Mouse (Mus musculus) limb, embryonic 13.5 days (tissue): ENCODE results near the gene Lgals9. TPM values are rescaled to one million over a fixed set of nuclear protein-coding genes. Genes with fewer than 3 reads are reported as not detected.

Experiments used
- ATAC-seq: fragments of 200-750 bp; cut with Nextera tagmentation; 2 replicates; pipeline ENCODE4 v1.8.0; 2017; ENCODE audit warnings: low read depth, moderate number of reproducible peaks, moderate TSS enrichment; ENCODE audit not compliant: low FRiP score
- H3K27ac ChIP-seq: fragments of 300-500 bp; sonication (generic); 2 replicates; pipeline ENCODE4 v1.5.1; 2015; ENCODE audit warnings: inconsistent platforms, mild to moderate bottlenecking, moderate library complexity
- H3K27me3 ChIP-seq: fragments of 300-500 bp; sonication (generic); 2 replicates; pipeline ENCODE4 v1.6.1; 2015; ENCODE audit warnings: mild to moderate bottlenecking, inconsistent platforms
- H3K36me3 ChIP-seq: fragments of 300-500 bp; sonication (generic); 2 replicates; pipeline ENCODE4 v1.6.1; 2015; ENCODE audit warnings: inconsistent platforms, mild to moderate bottlenecking, moderate library complexity
- H3K4me1 ChIP-seq: fragments of 300-500 bp; sonication (generic); 2 replicates; pipeline ENCODE4 v1.6.1; 2015; ENCODE audit warnings: inconsistent platforms
- H3K4me2 ChIP-seq: fragments of 300-500 bp; sonication (generic); replicated peaks from 2 replicates; pipeline ENCODE4 v1.6.1; 2015; ENCODE audit warnings: inconsistent platforms, mild to moderate bottlenecking, moderate library complexity
- H3K4me3 ChIP-seq: fragments of 300-500 bp; sonication (generic); 2 replicates; pipeline ENCODE4 v1.5.1; 2015; ENCODE audit warnings: moderate library complexity, mild to moderate bottlenecking, inconsistent platforms
- H3K9ac ChIP-seq: fragments of 300-500 bp; sonication (generic); 2 replicates; pipeline ENCODE4 v1.6.1; 2015; ENCODE audit warnings: mild to moderate bottlenecking, inconsistent platforms
- H3K9me3 ChIP-seq: fragments of 300-500 bp; sonication (generic); 2 replicates; pipeline ENCODE4 v1.6.1; 2016; ENCODE audit warnings: inconsistent platforms
- WGBS: fragments of 180-500 bp; shearing (Covaris S2); methylation state at CpG from one replicate; pipeline ENCODE4 v1.1.7; 2015; 5-methylcytosine and 5-hydroxymethylcytosine counted together
- polyA plus RNA-seq: library from polyadenylated mRNA; unstranded; fragments of >200 nt; fragmentation: Nextera tagmentation; extraction: Ambion mirVana; gene quantifications from 2 replicates; pipeline ENCODE4 v1.2.1, GENCODE M21; 2015

The Lgals9 gene
- polyA plus RNA-seq, 1 experiment from 2014 or later = 16.6 TPM

GRCm38 (mm10) chr11:78967371-78967770 is 17.4 kb downstream of the Lgals9 start:
- Histone ChIP-seq H3K4me2 (no peak overlapping the region), H3K36me3 (no peaks in the 10 kb centered on the region), H3K27me3 (no peaks in the 10 kb centered on the region), H3K9me3 (no peaks in the 10 kb centered on the region), H3K27ac (no peak overlapping the region), H3K4me1 (peaks cover 5% of the 10 kb centered on the region), H3K4me3 (no peak overlapping the region), H3K9ac (no peak overlapping the region)
- 25% methylated on average over 4 of the region's 4 CpGs for WGBS
- ATAC-seq = no peak

GRCm38 (mm10) chr11:78961221-78961620 is 23.5 kb downstream of the Lgals9 start:
- 77% methylated on average over 5 of the region's 5 CpGs for WGBS
- H3K9ac ChIP-seq = no peak overlapping the region
- no peak overlapping the region for H3K4me3 ChIP-seq
- no peak for ATAC-seq
- peaks cover 4% of the 10 kb centered on the region; the same call in 1 of the 2 replicates for H3K27me3 ChIP-seq
- no peaks in the 10 kb centered on the region for H3K36me3 ChIP-seq
- no peaks in the 10 kb centered on the region for H3K9me3 ChIP-seq
- H3K27ac ChIP-seq = no peak overlapping the region
- no peak overlapping the region for H3K4me2 ChIP-seq
- H3K4me1 ChIP-seq = no peaks in the 10 kb centered on the region

- Histone ChIP-seq H3K4me2 (no peak overlapping the region), H3K9me3 (no peaks in the 10 kb centered on the region), H3K4me3 (no peak overlapping the region), H3K36me3 (no peaks in the 10 kb centered on the region), H3K27ac (no peak overlapping the region), H3K9ac (no peak overlapping the region), H3K4me1 (no peaks in the 10 kb centered on the region), H3K27me3 (peaks cover 4% of the 10 kb centered on the region; the same call in 1 of the 2 replicates)
- ATAC-seq = no peak
- 59% methylated on average over 5 of the region's 5 CpGs for WGBS
Measured at GRCm38 (mm10) chr11:78959841-78960520, 24.8 kb downstream of the Lgals9 start.

- no peak overlapping the region for H3K4me3 ChIP-seq
- no peak for ATAC-seq
- no peak overlapping the region for H3K9ac ChIP-seq
- H3K36me3 ChIP-seq = no peaks in the 10 kb centered on the region
- H3K27me3 ChIP-seq = peaks cover 6% of the 10 kb centered on the region; the same call in 1 of the 2 replicates
- no peaks in the 10 kb centered on the region for H3K9me3 ChIP-seq
- WGBS = 71% methylated on average over 8 of the region's 8 CpGs
- H3K4me1 ChIP-seq = no peaks in the 10 kb centered on the region
- no peak overlapping the region for H3K4me2 ChIP-seq
- no peak overlapping the region for H3K27ac ChIP-seq
Measured at GRCm38 (mm10) chr11:78959367-78959766, 25.4 kb downstream of the Lgals9 start.

GRCm38 (mm10) chr11:78956260-78956659 is 28.5 kb downstream of the Lgals9 start:
- H3K27ac ChIP-seq = no peak overlapping the region
- no peaks in the 10 kb centered on the region for H3K36me3 ChIP-seq
- no peak overlapping the region for H3K9ac ChIP-seq
- no peak overlapping the region for H3K4me2 ChIP-seq
- H3K4me1 ChIP-seq = peaks cover 5% of the 10 kb centered on the region; the same call in 1 of the 2 replicates
- H3K4me3 ChIP-seq = no peak overlapping the region
- peaks cover 29% of the 10 kb centered on the region for H3K27me3 ChIP-seq
- no peaks in the 10 kb centered on the region for H3K9me3 ChIP-seq
- WGBS = 6% methylated on average over 7 of the region's 7 CpGs
- ATAC-seq = no peak

GRCm38 (mm10) chr11:78952467-78952866 is 32.3 kb downstream of the Lgals9 start:
- Histone ChIP-seq H3K9ac (no peak overlapping the region), H3K4me3 (peak overlapping the region; percentile 15; the same call in 1 of the 2 replicates), H3K4me1 (peaks cover 5% of the 10 kb centered on the region; the same call in 1 of the 2 replicates), H3K27me3 (peaks cover 29% of the 10 kb centered on the region), H3K9me3 (no peaks in the 10 kb centered on the region), H3K4me2 (peak overlapping the region; percentile 50), H3K36me3 (no peaks in the 10 kb centered on the region), H3K27ac (no peak overlapping the region)
- no peak for ATAC-seq
- WGBS = 7% methylated on average over 17 of the region's 17 CpGs

GRCm38 (mm10) chr11:78950365-78950764 is 34.4 kb downstream of the Lgals9 start:
- WGBS = 69% methylated on average over 8 of the region's 8 CpGs

GRCm38 (mm10) chr11:78943083-78943482 is 41.7 kb downstream of the Lgals9 start:
- no peaks in the 10 kb centered on the region for H3K36me3 ChIP-seq
- no peak for ATAC-seq
- H3K9me3 ChIP-seq = no peaks in the 10 kb centered on the region
- H3K4me1 ChIP-seq = no peaks in the 10 kb centered on the region
- no peaks in the 10 kb centered on the region for H3K27me3 ChIP-seq
- H3K4me3 ChIP-seq = no peak overlapping the region
- no peak overlapping the region for H3K4me2 ChIP-seq
- 94% methylated on average over 1 of the region's 1 CpGs for WGBS
- H3K9ac ChIP-seq = no peak overlapping the region
- no peak overlapping the region for H3K27ac ChIP-seq

More at GRCm38 (mm10) chr11:78950365-78950764, 34.4 kb downstream of the Lgals9 start:
- Histone ChIP-seq H3K9ac (no peak overlapping the region), H3K27me3 (peaks cover 25% of the 10 kb centered on the region), H3K4me2 (no peak overlapping the region), H3K4me3 (no peak overlapping the region), H3K4me1 (peaks cover 5% of the 10 kb centered on the region; the same call in 1 of the 2 replicates), H3K27ac (no peak overlapping the region), H3K9me3 (no peaks in the 10 kb centered on the region), H3K36me3 (no peaks in the 10 kb centered on the region)
- ATAC-seq = no peak

- H3K27me3 ChIP-seq = no peaks in the 10 kb centered on the region
- no peak overlapping the region for H3K9ac ChIP-seq
- H3K36me3 ChIP-seq = no peaks in the 10 kb centered on the region
- H3K4me3 ChIP-seq = no peak overlapping the region
- ATAC-seq = no peak
- 87% methylated on average over 6 of the region's 6 CpGs for WGBS
- H3K4me1 ChIP-seq = no peaks in the 10 kb centered on the region
- H3K27ac ChIP-seq = no peak overlapping the region
- no peak overlapping the region for H3K4me2 ChIP-seq
- no peaks in the 10 kb centered on the region for H3K9me3 ChIP-seq
Measured at GRCm38 (mm10) chr11:78935178-78935577, 49.6 kb downstream of the Lgals9 start.

- Histone ChIP-seq H3K27ac (no peak overlapping the region), H3K9me3 (no peaks in the 10 kb centered on the region), H3K4me2 (no peak overlapping the region), H3K27me3 (no peaks in the 10 kb centered on the region), H3K9ac (no peak overlapping the region), H3K4me3 (no peak overlapping the region), H3K4me1 (no peaks in the 10 kb centered on the region), H3K36me3 (no peaks in the 10 kb centered on the region)
- ATAC-seq = no peak
- 82% methylated on average over 4 of the region's 4 CpGs for WGBS
Measured at GRCm38 (mm10) chr11:78934727-78935126, 50.0 kb downstream of the Lgals9 start.

- no peaks in the 10 kb centered on the region for H3K36me3 ChIP-seq
- no peak for ATAC-seq
- H3K4me3 ChIP-seq = no peak overlapping the region
- H3K27me3 ChIP-seq = no peaks in the 10 kb centered on the region
- no peak overlapping the region for H3K27ac ChIP-seq
- H3K4me2 ChIP-seq = no peak overlapping the region
- H3K4me1 ChIP-seq = no peaks in the 10 kb centered on the region
- no peaks in the 10 kb centered on the region for H3K9me3 ChIP-seq
- no peak overlapping the region for H3K9ac ChIP-seq
- WGBS = 85% methylated on average over 7 of the region's 7 CpGs
Measured at GRCm38 (mm10) chr11:78934307-78934706, 50.4 kb downstream of the Lgals9 start.

GRCm38 (mm10) chr11:78929345-78929744 is 55.4 kb downstream of the Lgals9 start:
- Histone ChIP-seq H3K4me3 (no peak overlapping the region), H3K4me1 (peaks cover 9% of the 10 kb centered on the region), H3K27me3 (peaks cover 28% of the 10 kb centered on the region), H3K9me3 (no peaks in the 10 kb centered on the region; the same call in 1 of the 2 replicates), H3K36me3 (no peaks in the 10 kb centered on the region), H3K4me2 (no peak overlapping the region), H3K9ac (no peak overlapping the region), H3K27ac (no peak overlapping the region)
- 71% methylated on average over 5 of the region's 5 CpGs for WGBS
- no peak for ATAC-seq

GRCm38 (mm10) chr11:78924916-78925315 is 59.8 kb downstream of the Lgals9 start:
- ATAC-seq = no peak
- peaks cover 15% of the 10 kb centered on the region for H3K4me1 ChIP-seq
- peak overlapping the region; percentile 72 for H3K4me2 ChIP-seq
- H3K27me3 ChIP-seq = peaks cover 53% of the 10 kb centered on the region
- under 1% methylated on average over 37 of the region's 37 CpGs for WGBS
- H3K9me3 ChIP-seq = no peaks in the 10 kb centered on the region; the same call in 1 of the 2 replicates
- no peaks in the 10 kb centered on the region for H3K36me3 ChIP-seq
- H3K4me3 ChIP-seq = peak overlapping the region; percentile 45
- H3K27ac ChIP-seq = no peak overlapping the region
- H3K9ac ChIP-seq = peak overlapping the region; percentile 59
